Mouse (Mus musculus): ENCODE measurements at regions not wholly inside any gene's neighbourhood (a gene's known extent, or its start where the extent isn't known, plus 50 kb on each side); places are given as distances from the start of the nearest gene placed in this dataset.
"Not testable (repeated sequence)": the region's sequence is repeated elsewhere in the genome, so short reads cannot be mapped to it uniquely, and the experiment has no call there.

DNA sequence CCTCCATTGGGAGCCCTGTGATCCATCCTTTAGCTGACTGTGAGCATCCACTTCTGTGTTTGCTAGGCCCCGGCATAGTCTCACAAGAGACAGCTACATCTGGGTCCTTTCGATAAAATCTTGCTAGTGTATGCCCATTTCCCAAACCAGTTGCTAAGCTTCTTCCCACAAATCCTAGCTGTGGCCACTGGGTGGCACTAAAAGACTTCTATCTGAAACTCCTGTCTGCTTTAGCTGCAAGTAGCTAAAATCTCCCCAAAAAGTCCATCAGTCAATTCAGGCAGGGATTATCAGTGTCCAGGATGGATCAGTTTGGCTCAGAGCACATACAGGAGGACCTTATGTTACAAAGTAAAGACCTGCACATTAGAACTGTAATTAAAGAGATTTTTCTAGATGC, 558.3 kb downstream of the Synb start:
- H3K4me2 ChIP-seq (ENCODE audit: low read depth, low read length); H3K27ac ChIP-seq (ENCODE audit: low read depth, low read length); H3K9ac ChIP-seq (replicated peaks; ENCODE audit: low read depth, low read length); H3K4me1 ChIP-seq (ENCODE audit: control insufficient read depth, insufficient read depth, low read length); ATAC-seq (ENCODE audit: low read depth); H3K4me3 ChIP-seq (ENCODE audit: low read depth, low read length); H3K9me3 ChIP-seq (ENCODE audit: control insufficient read depth, low read length); H3K36me3 ChIP-seq (ENCODE audit: control insufficient read depth, insufficient read depth, low read length); H3K27me3 ChIP-seq (ENCODE audit: control insufficient read depth, insufficient read depth, low read length): not testable (repeated sequence)
- 74% methylated on average over 2 of the region's 2 CpGs for WGBS

DNA sequence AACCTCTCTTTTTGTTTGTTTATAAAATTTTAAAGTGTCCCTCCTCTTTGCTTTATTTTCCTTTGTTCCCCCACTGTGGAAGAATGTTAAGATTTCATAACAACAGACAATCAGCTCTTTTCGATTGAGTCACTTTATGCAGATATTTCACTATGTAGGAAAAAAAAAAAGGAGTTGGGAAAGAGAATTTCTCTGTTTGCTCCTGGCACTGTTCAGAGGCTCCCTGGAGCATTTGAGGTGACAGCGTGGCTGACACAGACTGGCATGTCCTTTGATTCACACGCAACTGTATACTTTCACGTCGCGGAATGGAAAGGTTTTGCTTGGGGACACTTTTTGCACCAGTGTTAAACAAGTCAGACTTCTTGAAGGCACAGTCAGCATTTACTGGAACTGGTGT, 572.9 kb downstream of the Synb start:
- no peak for ATAC-seq (ENCODE audit: low read depth)
- no peaks in the 10 kb centered on the region for H3K27me3 ChIP-seq (ENCODE audit: control insufficient read depth, insufficient read depth, low read length)
- no peak overlapping the region for H3K4me2 ChIP-seq (ENCODE audit: low read depth, low read length)
- no peaks in the 10 kb centered on the region for H3K9me3 ChIP-seq (ENCODE audit: control insufficient read depth, low read length)
- no peak overlapping the region for H3K27ac ChIP-seq (ENCODE audit: low read depth, low read length)
- 78% methylated on average over 6 of the region's 6 CpGs for WGBS
- no peak overlapping the region for H3K9ac ChIP-seq (replicated peaks; ENCODE audit: low read depth, low read length)
- H3K4me1 ChIP-seq (ENCODE audit: control insufficient read depth, insufficient read depth, low read length): no peaks in the 10 kb centered on the region
- no peaks in the 10 kb centered on the region for H3K36me3 ChIP-seq (ENCODE audit: control insufficient read depth, insufficient read depth, low read length)
- no peak overlapping the region for H3K4me3 ChIP-seq (ENCODE audit: low read depth, low read length)

DNA sequence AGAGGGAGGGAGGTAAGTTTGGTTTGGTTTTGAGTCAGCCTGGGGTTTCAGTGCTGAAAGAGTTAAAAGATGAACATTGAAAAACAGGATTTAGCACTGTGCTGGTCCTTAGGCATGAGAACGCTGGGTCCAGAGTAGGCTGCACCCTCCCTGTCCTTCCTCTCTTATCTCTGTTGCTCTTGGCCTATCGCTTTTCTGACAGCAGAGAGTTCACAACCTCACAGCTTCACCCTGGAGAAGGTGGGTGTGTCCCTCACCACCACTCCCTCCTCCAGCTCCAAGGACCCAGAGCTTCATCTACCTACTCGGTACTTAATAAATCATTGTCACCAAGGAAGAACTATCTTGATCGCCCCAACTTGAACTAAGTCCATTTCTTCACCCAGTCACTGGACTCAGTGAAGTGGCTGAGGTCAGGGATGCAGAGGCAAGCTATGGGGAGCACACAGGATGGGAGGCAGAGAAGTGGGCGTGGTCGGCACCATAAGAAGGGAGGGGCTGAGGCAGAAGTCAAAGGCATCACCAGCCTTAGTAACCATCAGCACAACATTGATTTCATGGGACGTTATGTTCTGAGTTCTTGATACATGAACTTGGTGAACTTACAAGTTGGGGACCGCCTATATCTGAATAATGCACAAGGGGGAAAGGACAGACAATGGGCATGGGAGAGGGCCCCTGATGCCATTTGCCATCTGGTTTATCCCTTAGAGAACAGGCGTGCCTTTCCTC, 574.5 kb downstream of the Synb start:
- no peak for ATAC-seq (ENCODE audit: low read depth)
- Histone ChIP-seq H3K4me2 (ENCODE audit: low read depth, low read length) (no peak overlapping the region), H3K27ac (ENCODE audit: low read depth, low read length) (no peak overlapping the region), H3K27me3 (ENCODE audit: control insufficient read depth, insufficient read depth, low read length) (no peaks in the 10 kb centered on the region), H3K4me3 (ENCODE audit: low read depth, low read length) (no peak overlapping the region), H3K4me1 (ENCODE audit: control insufficient read depth, insufficient read depth, low read length) (no peaks in the 10 kb centered on the region), H3K9ac (replicated peaks; ENCODE audit: low read depth, low read length) (no peak overlapping the region), H3K36me3 (ENCODE audit: control insufficient read depth, insufficient read depth, low read length) (no peaks in the 10 kb centered on the region), H3K9me3 (ENCODE audit: control insufficient read depth, low read length) (no peaks in the 10 kb centered on the region)
- 90% methylated on average over 9 of the region's 9 CpGs for WGBS

DNA sequence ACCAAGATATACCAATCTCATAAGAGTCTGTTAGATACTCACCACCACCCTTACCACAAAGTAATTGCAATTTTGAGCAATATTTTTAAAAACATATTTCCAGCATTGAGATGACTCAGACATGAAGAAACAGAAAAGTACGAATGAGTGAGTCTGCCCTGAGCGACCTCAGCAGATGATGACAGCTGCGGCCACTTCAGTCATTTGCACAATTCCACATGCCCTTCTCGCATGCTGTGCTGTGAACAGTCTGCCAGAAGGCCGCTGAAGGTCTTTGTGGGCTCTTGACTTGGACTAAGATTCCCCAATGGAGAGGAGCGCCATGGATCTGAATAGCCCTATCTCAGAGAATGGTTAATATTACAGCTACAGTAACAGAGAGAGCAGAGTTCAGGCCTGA, 575.3 kb downstream of the Synb start:
- H3K4me1 ChIP-seq (ENCODE audit: control insufficient read depth, insufficient read depth, low read length): no peaks in the 10 kb centered on the region
- no peak overlapping the region for H3K4me3 ChIP-seq (ENCODE audit: low read depth, low read length)
- H3K27me3 ChIP-seq (ENCODE audit: control insufficient read depth, insufficient read depth, low read length): no peaks in the 10 kb centered on the region
- no peak for ATAC-seq (ENCODE audit: low read depth)
- H3K27ac ChIP-seq (ENCODE audit: low read depth, low read length): no peak overlapping the region
- no peaks in the 10 kb centered on the region for H3K9me3 ChIP-seq (ENCODE audit: control insufficient read depth, low read length)
- H3K9ac ChIP-seq (replicated peaks; ENCODE audit: low read depth, low read length): no peak overlapping the region
- H3K36me3 ChIP-seq (ENCODE audit: control insufficient read depth, insufficient read depth, low read length): no peaks in the 10 kb centered on the region
- WGBS: 94% methylated on average over 6 of the region's 6 CpGs
- no peak overlapping the region for H3K4me2 ChIP-seq (ENCODE audit: low read depth, low read length)

Measured in neural tube, embryonic 14.5 days (tissue).